ENCODE assay signal across 10 mouse cellular contexts in genomic region chr5:23502317-23502937, GRCm38 (mm10).
DNase-seq lines count a peak whose midpoint lies in the region; ATAC-seq and TF ChIP-seq lines count a peak whose summit lies in the region.
"Had no signal": no experiment of that assay in that cellular context is flagged by ENCODE, and none has a peak within 500 bp of the region (broad histone marks: within the 10 kb centered on the region; RNA-seq: fewer than 3 reads in every experiment).

No protein-coding gene starts in this region.

- H3K36me3 ChIP-seq in lung, embryonic 14.5 days (ENCODE audit: insufficient read depth) = peaks cover 70% of the 10 kb centered on the region
- peaks cover 21% of the 10 kb centered on the region; the same call in 1 of the 2 replicates for H3K36me3 ChIP-seq in intestine, embryonic 16.5 days (ENCODE audit: control insufficient read depth, insufficient read depth, low read length)
- peaks cover 78% of the 10 kb centered on the region for H3K36me3 ChIP-seq in neural tube, embryonic 13.5 days

- whole genome bisulfite sequencing in lung, embryonic 14.5 days = 80% methylated on average over 12 of the region's 13 CpGs
- 78% methylated on average over 13 of the region's 13 CpGs for WGBS in lung, adult 2 months
- 84% methylated on average over 13 of the region's 13 CpGs for WGBS in intestine, embryonic 16.5 days
- WGBS in neural tube, embryonic 13.5 days = 79% methylated on average over 13 of the region's 13 CpGs

- TF ChIP-seq POLR2A in lung, adult 2 months (IDR thresholded peaks at IDR 0.05; ENCODE audit: borderline replicate concordance, extremely low read depth, low read depth, low read length) = no peak

- H3K4me1 ChIP-seq in lung, embryonic 14.5 days (ENCODE audit: insufficient read depth) = no peaks in the 10 kb centered on the region
- no peaks in the 10 kb centered on the region; the same call in 1 of the 2 replicates for H3K4me1 ChIP-seq in lung, adult 2 months (ENCODE audit: control insufficient read depth, insufficient read depth, low read length)
- no peaks in the 10 kb centered on the region for H3K4me1 ChIP-seq in intestine, embryonic 16.5 days (ENCODE audit: control insufficient read depth, insufficient read depth, low read length)
- H3K4me1 ChIP-seq in neural tube, embryonic 13.5 days (replicated peaks) = no peaks in the 10 kb centered on the region

- H3K9me3 ChIP-seq in lung, embryonic 14.5 days (ENCODE audit: low read depth, low read length) = no peaks in the 10 kb centered on the region
- H3K9me3 ChIP-seq in intestine, embryonic 16.5 days (ENCODE audit: control insufficient read depth, low read length) = no peaks in the 10 kb centered on the region
- H3K9me3 ChIP-seq in neural tube, embryonic 13.5 days = no peaks in the 10 kb centered on the region

- no peaks in the 10 kb centered on the region for H3K27me3 ChIP-seq in lung, embryonic 14.5 days (ENCODE audit: insufficient read depth, low read length)
- H3K27me3 ChIP-seq in intestine, embryonic 16.5 days (replicated peaks; ENCODE audit: control insufficient read depth, insufficient read depth, low read length) = no peaks in the 10 kb centered on the region
- no peaks in the 10 kb centered on the region for H3K27me3 ChIP-seq in neural tube, embryonic 13.5 days

- no peak overlapping the region for H3K27ac ChIP-seq in lung, embryonic 14.5 days (ENCODE audit: low read depth)
- H3K27ac ChIP-seq in intestine, embryonic 16.5 days (ENCODE audit: low read length) = no peak overlapping the region
- no peak overlapping the region for H3K27ac ChIP-seq in neural tube, embryonic 13.5 days (replicated peaks)

- H3K4me3 ChIP-seq in lung, embryonic 14.5 days (ENCODE audit: low read depth, low read length) = no peak overlapping the region
- H3K4me3 ChIP-seq in lung, adult 2 months (replicated peaks; ENCODE audit: extremely low read depth, low read depth, low read length) = no peak overlapping the region
- no peak overlapping the region for H3K4me3 ChIP-seq in intestine, embryonic 16.5 days (ENCODE audit: low read length)
- no peak overlapping the region for H3K4me3 ChIP-seq in neural tube, embryonic 13.5 days

- H3K9ac ChIP-seq in lung, embryonic 14.5 days = no peak overlapping the region
- H3K9ac ChIP-seq in intestine, embryonic 16.5 days (ENCODE audit: low read depth, low read length) = no peak overlapping the region
- no peak overlapping the region for H3K9ac ChIP-seq in neural tube, embryonic 13.5 days

- no peak for TF ChIP-seq CTCF in lung, embryonic 14.5 days (IDR thresholded peaks at IDR 0.05; ENCODE audit: low read depth)
- TF ChIP-seq CTCF in lung, adult 2 months (IDR thresholded peaks at IDR 0.05; ENCODE audit: insufficient read depth, low read length) = no peak

- peak; percentile 42 for ATAC-seq in lung, embryonic 14.5 days (ENCODE audit: insufficient read depth)
- peak; percentile 55 for ATAC-seq in intestine, embryonic 16.5 days
- peak; percentile 41 for ATAC-seq in neural tube, embryonic 13.5 days (ENCODE audit: low read depth)
- ATAC-seq in granulocyte monocyte progenitor cell, adult 5-6 weeks (replicated peaks; ENCODE audit: poor library complexity, severe bottlenecking) = no peak

- no peak overlapping the region for H3K4me2 ChIP-seq in lung, embryonic 14.5 days
- H3K4me2 ChIP-seq in intestine, embryonic 16.5 days (ENCODE audit: low read depth, low read length) = no peak overlapping the region
- no peak overlapping the region for H3K4me2 ChIP-seq in neural tube, embryonic 13.5 days

- peak; percentile 27 to 35 for DNase-seq in cerebellum, postnatal 25 days
- DNase-seq in cerebellum, adult 18-20 months = no peak
- no peak for DNase-seq in lung, embryonic 14.5 days
- no peak for DNase-seq in lung, adult 2 months
- no peak for DNase-seq in adrenal gland, adult 18-20 months (ENCODE audit: low spot score in 2 of 2)
- DNase-seq: kidney, postnatal 14 days; lung, postnatal 4 days had no signal

Comparison
In these comparisons a context has a peak if more than half of its experiments do, and no peak if none do; other contexts are left out.
1. DNase-seq: peak in cerebellum, postnatal 25 days (2 of 2); none in cerebellum, adult 18-20 months (0 of 2), lung, embryonic 14.5 days (single experiment), lung, adult 2 months (single experiment) and adrenal gland, adult 18-20 months (0 of 2).